Mouse (Mus musculus) heart, embryonic 15.5 days (tissue): Measurements from ENCODE around the gene Stam2. TPM values are rescaled to one million over a fixed set of nuclear protein-coding genes. Genes with fewer than 3 reads are reported as not detected.

Source experiments
- ATAC-seq: fragments of 200-750 bp; cut with Nextera tagmentation; replicated peaks from 2 replicates; pipeline ENCODE4 v1.8.0; 2017; ENCODE audit warnings: low read depth, moderate TSS enrichment; ENCODE audit not compliant: insufficient number of reproducible peaks, insufficient read depth, low FRiP score
- H3K27ac ChIP-seq: fragments of 300-500 bp; sonication (generic); 2 replicates; pipeline ENCODE4 v1.5.1; 2015; ENCODE audit warnings: mild to moderate bottlenecking, inconsistent platforms
- H3K27me3 ChIP-seq: fragments of 300-500 bp; sonication (generic); 2 replicates; pipeline ENCODE4 v1.6.1; 2015; ENCODE audit warnings: inconsistent platforms
- H3K36me3 ChIP-seq: fragments of 300-500 bp; sonication (generic); 2 replicates; pipeline ENCODE4 v1.6.1; 2015; ENCODE audit warnings: mild to moderate bottlenecking, inconsistent platforms
- H3K4me1 ChIP-seq: fragments of 300-500 bp; sonication (generic); replicated peaks from 2 replicates; pipeline ENCODE4 v1.6.1; 2015; ENCODE audit warnings: inconsistent platforms
- H3K4me2 ChIP-seq: fragments of 300-500 bp; sonication (generic); 2 replicates; pipeline ENCODE4 v1.6.1; 2015; ENCODE audit warnings: inconsistent platforms, mild to moderate bottlenecking, moderate library complexity
- H3K4me3 ChIP-seq: fragments of 300-500 bp; sonication (generic); 2 replicates; pipeline ENCODE4 v1.5.1; 2015; ENCODE audit warnings: mild to moderate bottlenecking, inconsistent platforms
- H3K9ac ChIP-seq: fragments of 300-500 bp; sonication (generic); 2 replicates; pipeline ENCODE4 v1.6.1; 2015; ENCODE audit warnings: mild to moderate bottlenecking, inconsistent platforms
- H3K9me3 ChIP-seq: fragments of 300-500 bp; sonication (generic); replicated peaks from 2 replicates; pipeline ENCODE4 v1.6.1; 2016; ENCODE audit warnings: inconsistent platforms
- WGBS: fragments of 180-500 bp; shearing (Covaris S2); methylation state at CpG from one replicate; pipeline ENCODE4 v1.1.7; 2015; ENCODE audit warnings: mixed read lengths; 5-methylcytosine and 5-hydroxymethylcytosine counted together
- polyA plus RNA-seq: library from polyadenylated mRNA; unstranded; fragments of >200 nt; fragmentation: Nextera tagmentation; extraction: Ambion mirVana; gene quantifications from 2 replicates; pipeline ENCODE4 v1.2.1, GENCODE M21; 2015

The Stam2 gene
- polyA plus RNA-seq, 1 experiment from 2014 or later: 27.1 TPM

DNA sequence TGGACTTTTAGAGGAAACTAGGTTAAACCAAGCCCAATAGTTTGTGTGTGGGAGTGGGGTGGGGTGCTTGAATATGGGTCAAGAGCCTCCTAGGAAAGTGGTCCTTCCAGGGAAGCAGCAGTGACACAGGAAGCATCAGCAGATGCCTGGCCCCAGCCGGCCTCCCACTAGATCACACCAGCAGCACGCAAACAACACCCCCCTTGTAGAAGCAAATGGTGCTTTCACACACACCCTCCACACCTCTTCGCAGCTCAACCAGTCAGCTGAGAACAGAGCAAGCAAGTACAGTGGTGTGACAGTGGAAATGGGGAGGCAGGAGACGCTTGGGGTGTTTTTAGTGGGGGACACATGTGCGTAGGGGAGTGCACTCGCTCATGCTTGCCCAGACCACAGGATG lies 98.4 kb downstream of the Stam2 start:
- no peak for ATAC-seq
- Histone ChIP-seq H3K4me1 (0 out of 2 replicates have a peak, but pooled peaks cover 2% of the 10 kb centered on the region), H3K27ac (no peak overlapping the region), H3K9me3 (no peaks in the 10 kb centered on the region), H3K36me3 (no peaks in the 10 kb centered on the region), H3K4me3 (no peak overlapping the region), H3K4me2 (no peak overlapping the region), H3K9ac (no peak overlapping the region), H3K27me3 (no peaks in the 10 kb centered on the region)
- WGBS: 52% methylated on average over 6 of the region's 6 CpGs

Other genes starting within 250 kb of the Stam2 start
- gene Cacnb4, start 65.5 kb downstream of the Stam2 start, polyA plus RNA-seq: 0.58 and 1.0 TPM in 2 replicates
- gene Fmnl2, start 115.6 kb upstream of the Stam2 start, polyA plus RNA-seq: 1.0 and 1.6 TPM in 2 replicates